Comparison of ENCODE assay signal across 12 mouse cellular contexts in genomic region chr10:3715302-3715943, GRCm38 (mm10). TPM values are rescaled to one million over a fixed set of nuclear protein-coding genes. Genes with fewer than 3 reads are reported as not detected.
DNase-seq lines count a peak whose midpoint lies in the region; ATAC-seq and TF ChIP-seq lines count a peak whose summit lies in the region.
"Had no signal": no experiment of that assay in that cellular context is flagged by ENCODE, and none has a peak within 500 bp of the region (broad histone marks: within the 10 kb centered on the region; RNA-seq: fewer than 3 reads in every experiment).

No protein-coding gene starts in this region.

- no peaks in the 10 kb centered on the region for H3K27me3 ChIP-seq in hindbrain, embryonic 15.5 days
- no peaks in the 10 kb centered on the region for H3K27me3 ChIP-seq in hindbrain, embryonic 10.5 days (ENCODE audit: insufficient read depth, poor library complexity, severe bottlenecking)
- no peaks in the 10 kb centered on the region for H3K27me3 ChIP-seq in liver, adult 2 months (ENCODE audit: control insufficient read depth, insufficient read depth, low read length)
- H3K27me3 ChIP-seq in liver, embryonic 11.5 days (replicated peaks; ENCODE audit: control insufficient read depth, insufficient read depth, low read length), result no peaks in the 10 kb centered on the region
- H3K27me3 ChIP-seq: liver, embryonic 15.5 days; midbrain, embryonic 12.5 days had no signal

- H3K4me2 ChIP-seq in hindbrain, embryonic 15.5 days, result no peak overlapping the region
- no peak overlapping the region for H3K4me2 ChIP-seq in liver, embryonic 11.5 days
- H3K4me2 ChIP-seq: liver, embryonic 15.5 days; midbrain, embryonic 12.5 days had no signal

- no peaks in the 10 kb centered on the region for H3K36me3 ChIP-seq in hindbrain, embryonic 15.5 days
- no peaks in the 10 kb centered on the region for H3K36me3 ChIP-seq in hindbrain, embryonic 10.5 days
- H3K36me3 ChIP-seq in liver, adult 2 months (ENCODE audit: control insufficient read depth, insufficient read depth, low read length), result no peaks in the 10 kb centered on the region
- no peaks in the 10 kb centered on the region for H3K36me3 ChIP-seq in liver, embryonic 11.5 days (ENCODE audit: control insufficient read depth, insufficient read depth, low read length)
- H3K36me3 ChIP-seq: liver, embryonic 15.5 days; midbrain, embryonic 12.5 days had no signal

- no peaks in the 10 kb centered on the region for H3K79me2 ChIP-seq in liver, adult 2 months (ENCODE audit: control insufficient read depth, insufficient read depth, low read length)

- TF ChIP-seq CTCF in liver, adult 2 months (IDR thresholded peaks at IDR 0.05; ENCODE audit: low read depth, low read length), result no peak

- no peaks in the 10 kb centered on the region for H3K9me3 ChIP-seq in hindbrain, embryonic 15.5 days
- no peaks in the 10 kb centered on the region for H3K9me3 ChIP-seq in hindbrain, embryonic 10.5 days
- no peaks in the 10 kb centered on the region for H3K9me3 ChIP-seq in liver, embryonic 11.5 days (ENCODE audit: control insufficient read depth, low read length)
- H3K9me3 ChIP-seq: liver, embryonic 15.5 days; midbrain, embryonic 12.5 days had no signal

- 69% methylated on average over 3 of the region's 3 CpGs for WGBS in hindbrain, embryonic 15.5 days
- WGBS in hindbrain, embryonic 10.5 days, result 72% methylated on average over 3 of the region's 3 CpGs
- 74% methylated on average over 3 of the region's 3 CpGs for WGBS in liver, adult 2 months
- 74% methylated on average over 3 of the region's 3 CpGs for WGBS in liver, embryonic 11.5 days

- no peak overlapping the region for H3K27ac ChIP-seq in hindbrain, embryonic 15.5 days (replicated peaks)
- H3K27ac ChIP-seq in hindbrain, embryonic 10.5 days, result no peak overlapping the region
- H3K27ac ChIP-seq in liver, adult 2 months (replicated peaks; ENCODE audit: insufficient read depth, low read depth, low read length), result no peak overlapping the region
- H3K27ac ChIP-seq in liver, embryonic 11.5 days (ENCODE audit: low read depth, low read length), result no peak overlapping the region
- H3K27ac ChIP-seq: liver, embryonic 15.5 days; midbrain, embryonic 12.5 days had no signal

- no peak for TF ChIP-seq POLR2A in liver, adult 2 months (IDR thresholded peaks at IDR 0.05; ENCODE audit: extremely low read depth, insufficient read depth, low read length)

- intact Hi-C loops in heart, postnatal 14 days (cut with DNase I), result loop anchor here (5.0 kb wide), 1 partner anchor 143 kb away; no protein-coding TSS in a partner anchor

- no peaks in the 10 kb centered on the region for H3K4me1 ChIP-seq in hindbrain, embryonic 15.5 days (replicated peaks)
- H3K4me1 ChIP-seq in hindbrain, embryonic 10.5 days (replicated peaks), result peaks cover 10% of the 10 kb centered on the region; the same call in 1 of the 2 replicates
- peaks cover 8% of the 10 kb centered on the region; the same call in 1 of the 2 replicates for H3K4me1 ChIP-seq in liver, adult 2 months (ENCODE audit: control insufficient read depth, insufficient read depth, low read length)
- H3K4me1 ChIP-seq in liver, embryonic 11.5 days (replicated peaks; ENCODE audit: control insufficient read depth, insufficient read depth, low read length), result no peaks in the 10 kb centered on the region
- H3K4me1 ChIP-seq: liver, embryonic 15.5 days had no signal

- no peak overlapping the region for H3K9ac ChIP-seq in hindbrain, embryonic 15.5 days
- H3K9ac ChIP-seq in liver, adult 2 months (ENCODE audit: low read depth, low read length), result no peak overlapping the region
- no peak overlapping the region for H3K9ac ChIP-seq in liver, embryonic 11.5 days (ENCODE audit: low read depth, low read length)
- H3K9ac ChIP-seq: liver, embryonic 15.5 days; midbrain, embryonic 12.5 days had no signal

- ATAC-seq in hindbrain, embryonic 15.5 days (ENCODE audit: low FRiP score, low read depth), result peak; percentile 65
- ATAC-seq in liver, embryonic 11.5 days (replicated peaks; ENCODE audit: low FRiP score), result no peak
- ATAC-seq: activated CD4-positive, CD25-positive, alpha-beta regulatory T cell, adult 4 months had no signal

- DNase-seq in hindbrain, embryonic 10.5 days (ENCODE audit: low spot score), result no peak
- peak; percentile 67 for DNase-seq in liver, adult 2 months (ENCODE audit: extremely low read depth, low read depth, low spot score)
- DNase-seq in liver, embryonic 11.5 days (ENCODE audit: low spot score), result no peak
- peak; percentile 70 to 87 for DNase-seq in cerebellum, postnatal 10 days
- DNase-seq in heart, postnatal 14 days, result peak; percentile 33 to 43
- DNase-seq in lung, postnatal 14 days, result no peak
- DNase-seq: kidney, postnatal 14 days; thymus, postnatal 25 days had no signal

- H3K4me3 ChIP-seq in hindbrain, embryonic 15.5 days, result no peak overlapping the region
- H3K4me3 ChIP-seq in hindbrain, embryonic 10.5 days, result no peak overlapping the region
- H3K4me3 ChIP-seq in liver, adult 2 months (ENCODE audit: insufficient read depth, low read depth, low read length), result no peak overlapping the region
- H3K4me3 ChIP-seq in liver, embryonic 11.5 days (ENCODE audit: low read depth, low read length), result no peak overlapping the region
- H3K4me3 ChIP-seq: liver, embryonic 15.5 days; midbrain, embryonic 12.5 days had no signal

RNA-seq across cellular contexts. Expression of gene Plekhg1, which starts 24.7 kb away (rescaled TPM):
- 10.5 and 11.4 TPM in 2 replicates for polyA plus RNA-seq in hindbrain, embryonic 15.5 days (2015; fragmentation: Nextera tagmentation; extraction: Ambion mirVana)
- 10.9 and 12.5 TPM in 2 replicates for polyA plus RNA-seq in hindbrain, embryonic 10.5 days (2016; fragmentation: Nextera tagmentation; extraction: Ambion mirVana)
- total RNA-seq in liver, adult 2 months (2014; rRNA removed), result 4.0 and 6.0 TPM in 2 replicates
- polyA plus RNA-seq in liver, adult 2 months (2012; rRNA removed), result 0.77 and 1.2 TPM in 2 replicates
- polyA plus RNA-seq in liver, embryonic 11.5 days (2014; fragmentation: Nextera tagmentation; extraction: Ambion mirVana), result 4.4 and 4.9 TPM in 2 replicates
- 10 to 100 TPM; 16.3 to 16.4 TPM for total RNA-seq in heart, postnatal 14 days (2021)

Comparison
In these comparisons a context has a peak if more than half of its experiments do, and no peak if none do; other contexts are left out.
1. DNase-seq: peak in liver, adult 2 months (single experiment), cerebellum, postnatal 10 days (2 of 2) and heart, postnatal 14 days (2 of 2); none in hindbrain, embryonic 10.5 days (single experiment), liver, embryonic 11.5 days (single experiment) and lung, postnatal 14 days (single experiment).